Mouse (Mus musculus) stomach, postnatal 0 days (tissue): ENCODE measurements around the gene Fam50a.

Experiments
- CTCF ChIP-seq: IDR thresholded peaks from 2 replicates; pipeline ENCODE4 v1.5.1; 2016; ENCODE audit warnings: antibody characterized with exemption, low read depth, mild to moderate bottlenecking, moderate library complexity
- EP300 ChIP-seq: optimal IDR thresholded peaks from 2 replicates; pipeline ENCODE3; 2016; ENCODE audit warnings: antibody characterized with exemption

DNA sequence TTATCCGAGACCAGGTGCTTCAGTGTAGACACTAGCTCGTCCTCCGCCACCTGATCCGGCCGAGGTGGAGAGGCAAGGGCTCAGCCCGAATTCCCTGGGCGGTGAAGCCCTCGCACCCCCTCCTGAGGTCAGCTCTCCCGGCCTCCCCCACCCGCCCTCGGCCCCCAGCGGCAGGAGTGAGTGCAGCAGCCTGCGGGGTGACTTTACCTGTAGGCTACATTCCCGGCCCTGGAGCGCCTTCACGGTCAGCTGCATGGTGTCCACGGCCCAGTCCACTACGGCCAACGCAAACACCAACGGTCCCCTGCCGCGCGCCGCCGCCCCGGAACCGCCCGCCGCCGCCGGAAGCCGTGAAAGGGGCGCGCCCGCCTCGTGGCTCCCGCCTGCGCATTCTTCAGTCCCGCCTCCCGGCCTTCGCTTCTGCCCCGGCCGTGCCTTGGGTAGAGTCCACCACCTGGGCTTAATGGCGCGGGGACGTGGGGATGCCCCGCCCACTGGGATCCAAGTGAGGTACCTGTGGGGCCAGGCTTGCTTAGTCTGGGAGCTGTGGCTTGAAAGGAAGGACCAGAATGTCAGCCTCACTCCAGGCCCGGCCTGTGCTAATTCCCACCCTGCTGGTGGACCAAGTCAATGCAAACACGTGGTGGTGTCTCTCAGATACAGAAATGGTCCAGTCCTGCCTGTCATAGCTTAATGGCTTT is 55.5 kb downstream of the Fam50a start:
- no peak for TF ChIP-seq EP300
- peak; percentile 46; the same call in 1 of the 2 replicates for TF ChIP-seq CTCF
